Mouse (Mus musculus): ENCODE measurements around the gene Madcam1.

Gene Madcam1

DNA sequence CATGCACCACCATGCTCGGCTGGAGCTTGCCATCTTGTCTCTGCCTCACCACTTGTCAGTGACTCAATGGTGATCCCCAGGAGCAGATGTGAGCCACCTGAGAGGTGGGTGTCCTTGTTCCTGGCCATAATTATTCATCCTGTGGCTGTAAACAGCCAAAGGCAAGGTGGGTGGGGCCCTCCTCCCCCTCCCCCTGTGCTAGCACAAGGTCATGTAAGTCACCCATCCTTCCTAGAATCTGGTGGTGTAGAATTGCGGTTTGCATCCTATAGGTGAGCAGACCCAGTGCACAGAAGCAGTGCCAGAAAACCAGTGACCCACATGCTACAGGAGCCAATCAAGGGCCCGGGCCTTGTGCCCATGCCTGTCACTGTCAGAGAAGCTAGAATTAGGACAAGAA lies 8.7 kb downstream of the Madcam1 start:
- DNase-seq (ENCODE audit: low read depth, low spot score): no peak
- H3K27me3 ChIP-seq (ENCODE audit: control insufficient read depth, insufficient read depth, low read length, poor library complexity, severe bottlenecking): no peaks in the 10 kb centered on the region

DNA sequence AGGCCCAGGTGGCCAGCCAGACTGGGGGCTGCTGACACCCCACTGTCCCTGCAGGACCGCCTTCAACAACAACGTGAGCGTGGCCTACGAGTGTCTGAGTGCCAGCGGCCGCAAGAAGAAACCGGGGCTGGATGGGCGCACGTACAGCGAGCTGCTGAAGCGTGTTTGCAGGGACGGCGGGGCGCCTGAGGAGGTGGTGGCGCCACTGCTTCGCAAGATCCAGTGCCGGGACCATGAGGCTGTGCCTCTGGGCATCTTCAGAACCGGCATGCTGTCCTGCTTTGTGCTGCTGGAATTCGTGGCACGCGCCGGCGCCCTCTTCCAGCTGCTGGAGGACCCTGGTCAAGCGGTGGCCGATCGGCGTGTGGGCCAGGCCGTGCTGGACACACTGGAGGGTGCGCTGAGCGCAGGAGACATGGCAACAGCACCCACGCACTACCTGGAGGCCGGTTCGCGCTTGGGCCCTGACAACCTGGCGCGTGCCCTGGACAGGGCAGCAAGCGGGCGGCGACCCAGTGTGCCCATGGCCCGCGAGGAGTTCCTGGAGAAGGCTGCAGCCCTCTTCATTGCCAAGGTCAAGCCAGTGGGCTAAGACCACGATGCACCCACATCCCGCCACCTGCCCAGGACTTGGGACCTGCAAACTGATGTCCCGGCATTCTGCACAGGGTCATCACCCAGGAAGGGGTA lies 11.1 kb downstream of the Madcam1 start:
- Histone ChIP-seq H3K27me3 (ENCODE audit: control insufficient read depth, insufficient read depth, low read length, poor library complexity, severe bottlenecking) (no peaks in the 10 kb centered on the region), H3K36me3 (ENCODE audit: control insufficient read depth, insufficient read depth, low read length, poor library complexity, severe bottlenecking) (no peaks in the 10 kb centered on the region)
- no peak for DNase-seq (ENCODE audit: low read depth, low spot score)

More for the DNA sequence above, 8.7 kb downstream of the Madcam1 start:
- no peaks in the 10 kb centered on the region for H3K36me3 ChIP-seq (ENCODE audit: control insufficient read depth, insufficient read depth, low read length, poor library complexity, severe bottlenecking)

DNA sequence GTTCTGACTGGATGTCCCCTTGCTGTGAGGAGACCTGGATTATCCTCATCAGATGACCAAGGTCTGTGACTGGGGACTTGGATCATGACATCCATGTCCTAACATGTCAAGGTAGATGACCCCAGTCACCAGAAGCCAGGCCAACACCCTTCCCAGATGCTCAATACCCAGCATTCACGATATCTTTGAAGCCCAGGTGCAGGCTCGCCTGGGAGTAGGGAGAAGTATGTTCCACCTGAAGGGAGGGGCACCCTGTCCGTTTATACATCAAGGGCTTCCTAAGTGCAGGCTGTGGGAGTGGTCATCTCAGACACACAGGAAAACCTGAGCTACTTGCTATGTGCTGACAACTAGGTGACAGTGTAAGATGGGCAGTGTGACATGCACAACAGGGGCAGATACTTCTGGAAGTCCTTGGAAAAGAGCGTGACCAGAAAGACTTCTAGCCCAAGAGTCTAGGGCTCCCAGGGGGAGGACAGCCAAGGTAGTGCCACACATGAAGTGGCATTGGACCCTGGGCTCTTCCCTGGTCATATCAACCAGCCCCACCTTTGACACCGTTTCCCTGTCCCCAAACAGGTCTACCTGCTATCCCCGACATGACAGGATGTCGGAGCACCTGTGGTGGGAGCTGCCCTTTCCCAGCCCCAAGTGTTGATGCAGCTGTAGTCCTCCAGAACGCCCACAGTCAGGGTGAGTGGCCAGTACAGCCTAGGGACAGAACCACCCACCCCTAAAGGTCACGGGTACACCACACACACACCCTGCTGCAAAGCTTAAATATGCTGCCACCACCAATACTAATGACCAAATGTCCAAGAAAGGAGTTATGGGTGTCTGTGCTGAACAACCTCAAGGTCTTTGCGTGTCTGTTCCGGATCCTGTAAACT lies 16.5 kb downstream of the Madcam1 start:
- DNase-seq (ENCODE audit: low read depth, low spot score): peak; percentile 26
- H3K36me3 ChIP-seq (ENCODE audit: control insufficient read depth, insufficient read depth, low read length, poor library complexity, severe bottlenecking): peaks cover under 1% of the 10 kb centered on the region; the same call in 1 of the 2 replicates
- H3K27me3 ChIP-seq (ENCODE audit: control insufficient read depth, insufficient read depth, low read length, poor library complexity, severe bottlenecking): no peaks in the 10 kb centered on the region

DNA sequence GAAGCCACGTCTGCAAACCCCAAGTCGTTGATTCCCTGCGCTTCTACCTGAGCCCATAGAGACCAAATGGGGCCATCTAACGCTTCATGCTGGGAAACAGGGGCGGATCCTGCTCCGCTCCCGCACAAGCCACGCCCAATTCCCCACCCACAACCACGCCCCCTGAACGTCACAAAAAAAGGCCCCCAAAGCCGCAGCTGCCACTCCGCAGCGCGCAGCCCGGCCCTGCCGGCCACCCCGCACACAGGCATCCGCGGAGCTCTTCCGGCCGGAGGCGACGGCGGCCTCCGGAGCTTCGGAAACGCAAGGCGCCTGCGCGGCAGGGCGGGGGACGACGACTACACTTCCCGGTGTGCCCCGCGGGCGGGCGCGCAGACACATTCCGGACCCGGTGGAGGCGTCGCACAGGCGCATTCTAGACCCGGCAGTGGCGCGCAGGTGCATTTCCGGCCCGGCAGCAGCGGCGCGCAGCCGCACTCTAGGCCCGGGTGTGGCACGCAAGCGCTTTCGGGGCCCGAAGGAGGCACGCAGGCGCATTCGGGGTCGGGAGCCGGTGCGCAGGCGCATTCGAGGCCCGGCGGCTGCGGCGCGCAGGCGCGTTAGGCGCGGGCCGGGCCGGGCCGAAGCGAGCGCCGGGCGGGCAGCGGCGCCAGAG lies 17.4 kb downstream of the Madcam1 start, which contains the start of gene Cdc34:
Gene Cdc34, plus strand, starts transcription at position 605 of the 655 bp plus-strand sequence.
- H3K36me3 ChIP-seq (ENCODE audit: control insufficient read depth, insufficient read depth, low read length, poor library complexity, severe bottlenecking): peaks cover 2% of the 10 kb centered on the region
- DNase-seq (ENCODE audit: low read depth, low spot score): peak; percentile 100
- H3K27me3 ChIP-seq (ENCODE audit: control insufficient read depth, insufficient read depth, low read length, poor library complexity, severe bottlenecking): no peaks in the 10 kb centered on the region

DNA sequence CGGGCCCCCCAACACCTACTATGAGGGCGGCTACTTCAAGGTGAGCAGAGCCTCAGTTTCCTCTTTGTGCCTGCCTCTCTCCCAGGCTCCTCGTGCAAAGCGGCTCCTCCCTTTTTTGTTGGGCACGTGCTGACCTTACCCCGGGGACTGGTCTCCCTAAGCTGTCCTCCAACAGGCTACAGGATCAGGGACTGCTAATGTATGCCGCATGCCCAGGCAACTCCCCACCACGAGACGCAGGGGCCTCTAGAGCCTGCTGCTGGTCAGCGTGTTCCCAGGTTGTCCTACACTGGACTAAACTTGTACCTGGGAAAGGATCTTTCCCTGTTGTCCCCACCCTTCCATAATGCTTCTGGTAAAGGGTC lies 18.2 kb downstream of the Madcam1 start:
- DNase-seq (ENCODE audit: low read depth, low spot score): peak; percentile 37
- Histone ChIP-seq H3K36me3 (ENCODE audit: control insufficient read depth, insufficient read depth, low read length, poor library complexity, severe bottlenecking) (peaks cover 2% of the 10 kb centered on the region), H3K27me3 (ENCODE audit: control insufficient read depth, insufficient read depth, low read length, poor library complexity, severe bottlenecking) (no peaks in the 10 kb centered on the region)

DNA sequence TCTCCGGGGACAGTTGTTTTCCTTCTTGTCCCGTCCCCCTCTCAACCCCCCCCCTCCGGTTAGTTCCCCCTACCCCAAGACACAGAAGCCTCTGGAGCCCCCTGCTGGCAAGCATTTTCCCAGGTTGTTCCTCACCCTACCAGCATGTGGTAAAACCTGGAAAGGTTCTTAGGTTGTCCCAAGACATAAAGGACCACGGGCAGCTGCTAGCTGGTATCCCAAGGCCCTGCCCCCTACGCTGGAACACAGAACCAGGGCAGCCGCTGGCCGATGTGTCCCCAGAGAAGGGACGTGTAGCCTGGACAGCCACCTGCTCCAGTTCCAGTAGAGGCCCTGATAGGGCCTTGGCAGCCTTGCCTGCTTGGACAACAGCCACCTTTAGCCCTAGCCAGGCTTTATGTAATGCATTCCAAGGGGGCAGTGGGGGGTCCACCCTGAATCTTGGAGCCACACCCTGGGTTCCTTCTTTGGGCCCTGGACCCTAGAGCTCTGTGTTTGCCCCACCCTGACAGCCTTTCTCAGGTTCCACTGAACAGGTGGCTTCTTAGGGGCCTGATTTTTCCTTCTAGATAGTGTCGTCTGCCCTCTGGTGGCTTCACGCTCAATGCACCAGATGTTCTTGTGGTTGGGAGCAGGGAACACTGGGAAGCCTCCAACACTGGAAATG lies 18.7 kb downstream of the Madcam1 start:
- peaks cover 2% of the 10 kb centered on the region for H3K36me3 ChIP-seq (ENCODE audit: control insufficient read depth, insufficient read depth, low read length, poor library complexity, severe bottlenecking)
- peak; percentile 62 for DNase-seq (ENCODE audit: low read depth, low spot score)
- no peaks in the 10 kb centered on the region for H3K27me3 ChIP-seq (ENCODE audit: control insufficient read depth, insufficient read depth, low read length, poor library complexity, severe bottlenecking)

DNA sequence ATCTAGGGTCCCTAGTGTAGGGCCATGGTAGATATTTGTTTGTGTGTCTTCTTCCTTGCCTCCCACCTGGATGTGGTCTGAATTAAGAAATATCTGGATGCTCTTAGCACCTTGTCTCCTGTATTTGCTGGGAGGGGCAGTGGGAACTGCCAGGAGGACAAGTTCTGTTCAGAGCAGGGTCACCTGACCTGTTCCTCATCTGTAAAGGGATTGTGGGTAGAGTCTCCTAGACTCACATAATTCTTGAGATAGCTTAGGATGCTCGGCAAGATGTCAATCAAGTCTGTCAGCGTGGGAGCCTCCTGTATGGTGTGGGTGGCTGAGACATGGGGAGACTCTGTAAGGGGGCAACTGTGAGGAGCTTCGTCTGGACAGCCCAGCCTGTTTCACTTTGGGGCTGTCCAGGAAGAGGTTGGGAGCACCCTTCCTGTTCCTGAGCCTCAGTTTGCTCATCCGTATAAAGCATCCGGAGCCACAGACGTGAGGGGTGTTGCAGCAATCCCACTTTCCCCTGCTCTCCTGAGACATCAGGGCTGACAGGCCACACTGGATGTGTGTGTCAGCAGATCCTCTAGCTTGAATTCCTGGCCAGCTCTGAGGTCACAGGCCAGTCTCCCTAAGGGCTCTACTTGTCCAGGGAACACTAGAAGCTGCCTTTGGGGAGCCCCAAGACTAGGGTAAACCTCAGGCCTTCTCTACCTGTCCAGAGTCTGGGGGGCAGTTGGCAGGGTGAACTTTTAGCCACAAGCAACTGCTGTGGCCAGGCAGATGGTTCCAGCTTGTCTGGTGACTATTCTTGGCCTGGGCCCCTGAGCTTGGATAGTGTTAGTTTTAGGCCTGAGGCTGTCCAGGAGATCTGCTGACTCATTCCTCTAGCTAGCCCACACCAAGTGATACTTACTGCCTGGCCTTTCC lies 19.6 kb downstream of the Madcam1 start:
- Histone ChIP-seq H3K27me3 (ENCODE audit: control insufficient read depth, insufficient read depth, low read length, poor library complexity, severe bottlenecking) (no peaks in the 10 kb centered on the region), H3K36me3 (ENCODE audit: control insufficient read depth, insufficient read depth, low read length, poor library complexity, severe bottlenecking) (peaks cover 2% of the 10 kb centered on the region)
- DNase-seq (ENCODE audit: low read depth, low spot score): no peak

DNA sequence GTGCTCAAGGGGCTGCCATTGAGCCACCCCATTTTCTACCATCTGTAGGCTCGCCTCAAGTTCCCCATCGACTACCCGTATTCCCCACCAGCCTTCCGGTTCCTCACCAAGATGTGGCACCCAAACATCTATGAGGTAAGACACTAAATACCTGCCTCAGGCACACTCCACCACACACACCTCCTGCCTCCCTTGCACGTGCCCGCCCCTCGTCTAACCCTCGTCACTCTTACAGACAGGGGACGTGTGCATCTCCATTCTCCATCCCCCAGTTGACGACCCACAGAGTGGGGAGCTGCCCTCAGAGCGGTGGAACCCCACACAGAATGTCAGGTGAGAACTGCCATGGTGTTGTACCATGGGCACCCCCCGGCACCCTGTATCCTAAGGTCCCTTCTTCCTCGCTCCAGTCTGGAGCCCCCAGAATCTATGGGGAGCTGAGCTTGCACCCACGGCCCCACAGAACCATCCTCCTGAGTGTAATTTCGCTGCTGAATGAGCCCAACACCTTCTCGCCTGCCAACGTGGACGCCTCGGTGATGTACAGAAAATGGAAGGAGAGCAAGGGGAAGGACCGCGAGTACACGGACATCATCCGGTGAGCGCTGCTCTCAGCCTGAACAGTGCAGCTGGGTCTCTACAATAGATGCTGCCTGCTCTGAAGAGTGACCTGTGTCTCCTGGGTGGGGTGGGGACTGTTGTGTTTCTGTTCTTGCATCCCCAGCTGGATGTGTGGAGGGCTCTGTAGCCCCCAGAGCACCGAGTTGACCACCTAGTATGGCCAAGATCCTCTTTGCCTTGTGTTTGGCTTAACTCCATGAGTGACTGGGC lies 20.6 kb downstream of the Madcam1 start:
- no peak for DNase-seq (ENCODE audit: low read depth, low spot score)
- H3K36me3 ChIP-seq (ENCODE audit: control insufficient read depth, insufficient read depth, low read length, poor library complexity, severe bottlenecking): peaks cover 2% of the 10 kb centered on the region
- H3K27me3 ChIP-seq (ENCODE audit: control insufficient read depth, insufficient read depth, low read length, poor library complexity, severe bottlenecking): no peaks in the 10 kb centered on the region

DNA sequence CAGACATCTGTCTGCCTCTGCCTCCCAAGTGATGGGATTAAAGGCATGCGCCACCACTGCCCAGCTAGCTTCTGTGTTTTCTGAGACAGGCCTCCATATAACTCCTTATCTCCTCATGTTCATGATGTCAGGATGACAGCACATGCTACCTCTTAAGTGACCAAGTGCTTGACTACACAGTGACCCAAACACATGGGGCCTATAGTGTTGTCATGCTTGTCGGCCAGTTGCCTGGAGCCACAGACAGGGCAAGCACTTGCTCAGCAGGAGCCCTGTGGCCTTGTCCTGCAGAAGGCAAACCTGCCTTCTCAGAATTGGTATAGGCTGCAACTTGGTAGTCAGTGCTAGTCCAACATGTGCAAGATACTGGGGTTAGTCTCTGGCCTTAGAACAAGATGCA lies 21.9 kb downstream of the Madcam1 start:
- H3K27me3 ChIP-seq (ENCODE audit: control insufficient read depth, insufficient read depth, low read length, poor library complexity, severe bottlenecking): no peaks in the 10 kb centered on the region
- DNase-seq (ENCODE audit: low read depth, low spot score): no peak
- H3K36me3 ChIP-seq (ENCODE audit: control insufficient read depth, insufficient read depth, low read length, poor library complexity, severe bottlenecking): peaks cover 2% of the 10 kb centered on the region

DNA sequence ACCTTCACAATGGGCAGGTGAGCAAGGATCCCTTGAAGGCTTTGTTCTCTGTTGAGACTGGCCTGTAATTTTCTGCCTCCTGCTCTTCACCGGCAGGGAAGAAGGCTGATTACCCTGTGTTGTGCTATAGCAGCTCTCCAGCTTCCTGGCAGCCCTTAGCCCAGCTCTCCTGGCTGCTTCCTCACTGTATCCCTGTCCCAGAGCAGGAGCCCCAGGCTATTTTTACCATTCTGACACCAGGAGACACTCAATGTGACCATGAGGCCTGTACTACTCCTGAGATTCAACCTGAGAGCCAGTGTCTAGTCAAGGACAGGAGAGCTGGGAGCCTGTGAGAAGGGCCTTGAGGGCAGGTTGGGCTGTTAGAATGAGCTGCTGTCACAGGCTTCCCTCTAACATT lies 22.3 kb downstream of the Madcam1 start:
- DNase-seq (ENCODE audit: low read depth, low spot score): no peak
- no peaks in the 10 kb centered on the region for H3K27me3 ChIP-seq (ENCODE audit: control insufficient read depth, insufficient read depth, low read length, poor library complexity, severe bottlenecking)
- H3K36me3 ChIP-seq (ENCODE audit: control insufficient read depth, insufficient read depth, low read length, poor library complexity, severe bottlenecking): peaks cover 2% of the 10 kb centered on the region

DNA sequence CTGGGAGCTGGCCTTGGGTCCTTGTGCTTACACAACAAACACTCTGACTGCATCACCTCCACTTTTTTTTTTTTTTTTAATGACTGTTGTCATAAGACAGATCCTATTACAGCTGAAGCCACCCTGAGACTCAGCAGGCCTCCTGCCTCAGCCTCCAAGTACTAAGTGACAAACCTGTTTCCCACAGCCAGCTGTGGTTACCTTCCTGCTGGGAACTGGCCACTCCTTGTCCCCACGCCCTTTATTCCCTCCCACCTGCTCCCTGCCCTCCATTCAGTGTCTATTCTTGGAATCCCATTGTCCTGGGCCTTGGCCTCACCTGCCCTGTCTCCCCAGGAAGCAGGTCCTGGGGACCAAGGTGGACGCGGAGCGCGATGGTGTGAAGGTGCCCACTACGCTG lies 23.2 kb downstream of the Madcam1 start:
- no peaks in the 10 kb centered on the region for H3K27me3 ChIP-seq (ENCODE audit: control insufficient read depth, insufficient read depth, low read length, poor library complexity, severe bottlenecking)
- DNase-seq (ENCODE audit: low read depth, low spot score): no peak

DNA sequence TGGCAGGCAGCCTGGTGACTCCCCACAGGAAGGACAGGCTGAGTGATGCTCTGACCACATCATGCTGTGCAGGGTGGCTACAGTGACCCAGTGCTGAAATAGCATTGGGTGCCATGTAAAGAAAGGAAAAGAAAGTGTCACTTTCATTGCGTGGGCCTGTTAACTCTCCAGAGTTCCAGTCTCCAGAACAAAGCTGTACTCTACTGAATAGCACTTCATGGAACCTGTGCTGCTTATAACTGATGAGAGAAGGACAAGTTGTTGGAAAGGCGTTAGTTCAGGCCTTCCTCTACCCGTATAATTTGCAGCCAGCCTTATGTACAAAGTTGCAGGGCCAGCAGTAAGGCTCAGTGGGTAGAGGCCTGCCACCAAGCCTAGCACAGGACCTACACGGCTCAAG lies 24.4 kb downstream of the Madcam1 start, which contains the start of gene Gzmm:
Gene Gzmm, plus strand, starts transcription at position 301 of the 400 bp plus-strand sequence.
- peaks cover 2% of the 10 kb centered on the region for H3K36me3 ChIP-seq (ENCODE audit: control insufficient read depth, insufficient read depth, low read length, poor library complexity, severe bottlenecking)
- DNase-seq (ENCODE audit: low read depth, low spot score): no peak
- no peaks in the 10 kb centered on the region for H3K27me3 ChIP-seq (ENCODE audit: control insufficient read depth, insufficient read depth, low read length, poor library complexity, severe bottlenecking)

More for the DNA sequence above, 23.2 kb downstream of the Madcam1 start:
- H3K36me3 ChIP-seq (ENCODE audit: control insufficient read depth, insufficient read depth, low read length, poor library complexity, severe bottlenecking): peaks cover 2% of the 10 kb centered on the region

DNA sequence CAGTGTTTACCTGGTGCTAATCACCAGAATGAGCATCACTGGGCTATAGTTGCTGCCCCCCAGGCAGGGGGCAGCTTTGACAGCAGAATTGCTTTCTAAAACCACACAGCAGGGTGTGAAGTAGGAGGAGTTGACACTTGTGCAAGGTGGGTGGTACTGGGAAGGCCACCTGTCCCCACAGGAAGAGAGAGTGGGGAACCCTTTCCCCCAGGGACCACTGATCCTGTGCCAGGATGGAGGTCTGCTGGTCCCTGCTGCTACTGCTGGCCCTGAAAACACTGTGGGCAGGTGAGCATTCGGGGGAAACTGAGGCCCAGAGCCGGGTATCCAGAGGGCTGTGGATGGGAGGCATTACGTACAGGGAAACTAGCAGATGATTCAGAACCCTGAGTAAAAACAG lies 24.8 kb downstream of the Madcam1 start:
- Histone ChIP-seq H3K36me3 (ENCODE audit: control insufficient read depth, insufficient read depth, low read length, poor library complexity, severe bottlenecking) (peaks cover 2% of the 10 kb centered on the region), H3K27me3 (ENCODE audit: control insufficient read depth, insufficient read depth, low read length, poor library complexity, severe bottlenecking) (no peaks in the 10 kb centered on the region)
- no peak for DNase-seq (ENCODE audit: low read depth, low spot score)
